Mouse (Mus musculus) midbrain, embryonic 12.5 days (tissue): Measurements from ENCODE around the gene Polr3g. TPM values are rescaled to one million over a fixed set of nuclear protein-coding genes. Genes with fewer than 3 reads are reported as not detected.
"Not testable (repeated sequence)": the region's sequence is repeated elsewhere in the genome, so short reads cannot be mapped to it uniquely, and the experiment has no call there.

Experiments used
- ATAC-seq: fragments of 200-750 bp; cut with Nextera tagmentation; 2 replicates; pipeline ENCODE4 v1.8.0; 2017; ENCODE audit warnings: low read depth, moderate TSS enrichment, moderate library complexity; ENCODE audit not compliant: low FRiP score
- H3K27ac ChIP-seq: fragments of 300-500 bp; sonication (generic); replicated peaks from 2 replicates; pipeline ENCODE4 v1.5.1; 2016; ENCODE audit warnings: mild to moderate bottlenecking
- H3K27me3 ChIP-seq: fragments of 300-500 bp; sonication (generic); 2 replicates; pipeline ENCODE4 v1.6.1; 2016; ENCODE audit warnings: mild to moderate bottlenecking
- H3K36me3 ChIP-seq: fragments of 300-500 bp; sonication (generic); 2 replicates; pipeline ENCODE4 v1.6.1; 2016
- H3K4me1 ChIP-seq: fragments of 300-500 bp; sonication (generic); 2 replicates; pipeline ENCODE4 v1.6.1; 2016
- H3K4me2 ChIP-seq: fragments of 300-500 bp; sonication (generic); replicated peaks from 2 replicates; pipeline ENCODE4 v1.6.1; 2016; ENCODE audit warnings: mild to moderate bottlenecking, moderate library complexity
- H3K4me3 ChIP-seq: fragments of 300-500 bp; sonication (generic); 2 replicates; pipeline ENCODE4 v1.5.1; 2016; ENCODE audit warnings: mild to moderate bottlenecking
- H3K9ac ChIP-seq: fragments of 300-500 bp; sonication (generic); replicated peaks from 2 replicates; pipeline ENCODE4 v1.6.1; 2016; ENCODE audit warnings: mild to moderate bottlenecking, moderate library complexity
- H3K9me3 ChIP-seq: fragments of 300-500 bp; sonication (generic); 2 replicates; pipeline ENCODE4 v1.6.1; 2016; ENCODE audit warnings: mild to moderate bottlenecking
- WGBS: fragments of 180-500 bp; shearing (Covaris S2); methylation state at CpG from one replicate; pipeline ENCODE4 v1.1.7; 2016; 5-methylcytosine and 5-hydroxymethylcytosine counted together
- polyA plus RNA-seq: library from polyadenylated mRNA; unstranded; fragments of >200 nt; fragmentation: Nextera tagmentation; extraction: Ambion mirVana; gene quantifications from 2 replicates; pipeline ENCODE4 v1.2.1, GENCODE M21; 2016

Gene Polr3g
- 8.8 and 10.5 TPM in 2 replicates for polyA plus RNA-seq

DNA sequence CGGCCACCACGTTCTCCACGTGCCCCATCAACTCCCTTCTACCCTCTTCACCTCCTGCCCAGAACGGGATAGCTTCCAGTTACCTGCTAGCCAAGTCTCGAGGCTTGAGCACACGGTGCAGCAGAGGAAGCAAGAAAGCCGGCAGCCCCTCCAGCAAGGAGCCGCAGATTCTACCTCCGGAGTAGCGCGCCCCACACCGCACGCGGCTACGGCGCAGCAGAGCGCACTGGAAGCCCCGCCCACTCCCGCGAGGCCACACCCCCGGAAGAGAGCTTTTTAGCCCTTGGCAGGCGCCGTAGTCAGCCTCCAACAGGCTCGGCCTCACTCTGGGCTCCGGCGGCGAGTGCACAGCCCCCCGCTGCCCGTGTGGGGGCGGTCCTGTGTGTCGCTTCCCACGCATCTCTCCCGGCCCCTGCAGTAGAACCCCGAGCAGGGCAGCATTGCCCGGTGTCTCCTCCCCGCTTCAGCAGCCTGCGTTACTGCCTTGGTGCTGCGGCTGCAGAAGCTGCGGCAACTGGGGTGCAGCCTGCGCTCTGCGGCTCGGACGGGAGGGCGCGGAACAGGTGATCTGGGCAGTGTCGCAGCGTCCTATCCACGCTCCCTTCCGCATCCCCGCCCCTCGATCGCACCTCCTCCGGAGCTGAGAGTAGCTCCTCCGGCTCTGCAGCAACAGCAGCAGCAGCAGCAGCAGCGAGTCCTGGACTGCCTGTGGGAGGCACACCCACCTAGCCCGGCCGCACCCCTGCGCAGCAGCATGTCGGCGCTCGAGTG lies at the start of gene Polr3g, which contains the start of gene Mblac2:
Polr3g (minus strand) TSS at position 239 of the 771 bp plus-strand sequence.
Mblac2 (plus strand) TSS at position 567 of the 771 bp plus-strand sequence.
- Histone ChIP-seq H3K27me3 (peaks cover 5% of the 10 kb centered on the region), H3K4me1 (peaks cover 22% of the 10 kb centered on the region), H3K36me3 (no peaks in the 10 kb centered on the region), H3K9me3 (no peaks in the 10 kb centered on the region), H3K4me2 (peak within 1 kb of the TSS; percentile 98), H3K4me3 (peak within 1 kb of the TSS; percentile 67), H3K27ac (peak within 1 kb of the TSS; percentile 73), H3K9ac (peak within 1 kb of the TSS; percentile 67)
- under 1% methylated on average over 61 of the region's 61 CpGs for WGBS
- ATAC-seq, result peak; percentile 97

DNA sequence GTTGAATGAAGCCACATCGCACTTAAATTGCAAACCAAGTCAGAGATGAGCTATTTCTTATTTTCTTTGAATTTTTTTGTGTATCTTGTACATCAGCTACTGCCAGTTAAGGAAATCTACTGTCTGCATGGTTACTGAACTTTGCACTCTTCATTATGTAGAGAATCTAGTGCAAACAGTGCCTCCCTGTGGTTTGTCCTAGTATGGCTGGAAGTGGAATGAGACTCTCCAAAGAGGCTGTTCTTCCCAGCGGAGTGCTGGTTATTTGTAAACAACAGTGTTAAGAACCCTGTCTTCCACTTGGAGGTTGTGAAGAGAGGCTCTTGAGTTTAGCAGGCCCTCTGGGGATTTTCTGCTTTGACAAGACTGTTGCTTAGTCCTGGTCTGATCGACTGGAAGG lies 49.6 kb upstream of the Polr3g start:
- peak; percentile 53; the same call in 1 of the 2 replicates for ATAC-seq
- WGBS, result 25% methylated on average over 3 of the region's 3 CpGs
- no peaks in the 10 kb centered on the region for H3K4me1 ChIP-seq
- H3K9ac ChIP-seq, result no peak overlapping the region
- H3K36me3 ChIP-seq, result no peaks in the 10 kb centered on the region
- H3K9me3 ChIP-seq, result no peaks in the 10 kb centered on the region
- no peak overlapping the region for H3K27ac ChIP-seq
- no peaks in the 10 kb centered on the region for H3K27me3 ChIP-seq
- H3K4me3 ChIP-seq, result no peak overlapping the region
- H3K4me2 ChIP-seq, result no peak overlapping the region

DNA sequence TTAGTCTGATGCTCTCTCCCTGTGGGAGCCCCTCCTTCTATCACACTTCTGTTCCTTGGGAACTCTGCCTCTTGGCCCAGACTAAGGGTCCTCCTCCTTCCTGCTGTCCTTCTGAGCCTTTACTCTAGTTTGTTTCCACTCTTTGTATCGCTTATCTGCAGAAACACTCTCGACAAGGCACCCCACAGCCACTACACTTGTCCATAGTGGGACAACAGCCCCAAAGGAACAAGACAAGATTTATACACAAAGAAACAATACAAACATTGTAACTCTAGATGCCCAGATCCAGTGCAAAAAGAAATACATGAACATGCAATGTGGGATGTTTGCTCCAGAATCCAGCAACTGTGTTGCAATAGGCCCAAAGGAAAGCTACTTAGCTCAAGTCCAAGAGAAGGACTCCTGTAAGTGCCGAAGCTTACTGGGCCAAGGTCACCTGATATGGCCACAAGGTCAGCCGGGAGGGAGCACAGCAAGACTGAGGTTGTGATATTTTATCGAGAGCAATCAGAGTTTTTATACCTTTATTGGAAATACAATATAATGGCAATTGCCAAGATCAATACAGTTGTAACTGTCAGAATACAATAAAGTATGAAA lies 46.3 kb upstream of the Polr3g start:
- Histone ChIP-seq H3K4me3 (no peak overlapping the region), H3K4me2 (no peak overlapping the region), H3K27ac (no peak overlapping the region), H3K36me3 (no peaks in the 10 kb centered on the region), H3K9ac (no peak overlapping the region), H3K27me3 (no peaks in the 10 kb centered on the region), H3K4me1 (no peaks in the 10 kb centered on the region), H3K9me3 (no peaks in the 10 kb centered on the region)
- ATAC-seq, result no peak
- 88% methylated on average over 5 of the region's 5 CpGs for WGBS

DNA sequence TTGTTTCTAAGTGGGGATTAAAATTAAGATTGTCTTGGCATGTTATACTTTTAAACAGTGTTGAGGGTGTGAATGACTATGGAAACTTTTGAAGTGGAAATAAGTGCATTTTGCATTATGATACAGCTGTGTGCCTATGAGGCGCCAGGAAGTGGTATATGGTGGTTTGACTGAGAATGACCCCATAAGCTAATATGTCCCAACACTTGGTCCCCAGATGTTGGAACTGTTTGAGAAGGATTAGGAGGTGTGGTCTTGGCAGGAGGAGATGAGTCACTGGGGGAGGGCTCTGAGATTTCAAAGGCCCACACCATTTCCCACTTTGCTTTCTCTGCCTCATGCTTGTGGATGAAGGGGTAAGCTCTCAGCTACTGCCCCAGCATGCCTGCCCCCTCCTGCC lies 44.5 kb upstream of the Polr3g start:
- H3K36me3 ChIP-seq, result no peaks in the 10 kb centered on the region
- 97% methylated on average over 1 of the region's 1 CpGs for WGBS
- H3K9ac ChIP-seq, result no peak overlapping the region
- no peaks in the 10 kb centered on the region for H3K9me3 ChIP-seq
- H3K27me3 ChIP-seq, result no peaks in the 10 kb centered on the region
- H3K27ac ChIP-seq, result no peak overlapping the region
- H3K4me3 ChIP-seq, result no peak overlapping the region
- H3K4me1 ChIP-seq, result no peaks in the 10 kb centered on the region
- no peak overlapping the region for H3K4me2 ChIP-seq
- no peak for ATAC-seq

DNA sequence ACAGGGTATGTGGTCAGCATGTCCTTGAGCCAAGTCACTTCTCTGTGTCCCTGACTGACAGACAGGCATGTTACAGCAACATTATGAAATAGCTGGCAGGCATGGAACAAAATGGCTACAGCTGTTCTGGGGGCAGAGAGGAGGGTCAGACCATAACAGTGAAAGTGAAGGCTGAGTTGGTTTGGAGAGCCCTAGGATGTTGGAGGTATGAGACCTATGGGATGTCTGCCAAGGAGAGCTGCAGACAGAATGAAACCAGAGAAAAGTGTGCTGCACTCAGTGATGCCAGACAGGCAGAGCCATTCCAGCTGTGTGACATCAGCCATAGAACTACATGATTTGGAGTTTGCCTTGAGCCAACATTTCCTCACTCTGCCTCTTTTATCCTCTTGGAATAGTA lies 44.1 kb upstream of the Polr3g start:
- no peak for ATAC-seq

DNA sequence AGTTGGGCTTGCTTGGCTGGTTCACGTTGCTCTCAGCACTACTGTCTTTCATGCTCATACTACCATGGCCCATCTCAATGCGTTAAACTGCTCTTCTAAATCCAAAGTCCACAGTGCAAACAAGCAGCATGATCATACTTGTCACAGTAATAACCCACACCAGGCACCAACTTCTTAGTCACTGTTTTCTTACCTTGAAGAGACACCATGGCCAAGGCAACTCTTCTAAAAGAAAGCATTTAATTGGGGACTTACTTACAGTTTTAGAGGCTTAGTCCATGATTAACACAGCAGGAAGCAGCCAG lies 33.2 kb upstream of the Polr3g start:
- H3K4me2 ChIP-seq, result no peak overlapping the region
- H3K4me1 ChIP-seq, result no peaks in the 10 kb centered on the region
- H3K4me3 ChIP-seq, result no peak overlapping the region
- H3K27me3 ChIP-seq, result no peaks in the 10 kb centered on the region
- 38% methylated on average over 2 of the region's 2 CpGs for WGBS
- H3K9ac ChIP-seq, result no peak overlapping the region
- 0 out of 2 replicates have a peak, but pooled peaks cover 2% of the 10 kb centered on the region for H3K9me3 ChIP-seq
- no peak for ATAC-seq
- H3K27ac ChIP-seq, result no peak overlapping the region
- no peaks in the 10 kb centered on the region for H3K36me3 ChIP-seq

More for the DNA sequence above, 44.1 kb upstream of the Polr3g start:
- no peaks in the 10 kb centered on the region for H3K4me1 ChIP-seq
- no peaks in the 10 kb centered on the region for H3K36me3 ChIP-seq
- no peak overlapping the region for H3K9ac ChIP-seq
- H3K27ac ChIP-seq, result no peak overlapping the region
- no peaks in the 10 kb centered on the region for H3K27me3 ChIP-seq
- no peaks in the 10 kb centered on the region for H3K9me3 ChIP-seq
- no peak overlapping the region for H3K4me3 ChIP-seq
- no peak overlapping the region for H3K4me2 ChIP-seq

DNA sequence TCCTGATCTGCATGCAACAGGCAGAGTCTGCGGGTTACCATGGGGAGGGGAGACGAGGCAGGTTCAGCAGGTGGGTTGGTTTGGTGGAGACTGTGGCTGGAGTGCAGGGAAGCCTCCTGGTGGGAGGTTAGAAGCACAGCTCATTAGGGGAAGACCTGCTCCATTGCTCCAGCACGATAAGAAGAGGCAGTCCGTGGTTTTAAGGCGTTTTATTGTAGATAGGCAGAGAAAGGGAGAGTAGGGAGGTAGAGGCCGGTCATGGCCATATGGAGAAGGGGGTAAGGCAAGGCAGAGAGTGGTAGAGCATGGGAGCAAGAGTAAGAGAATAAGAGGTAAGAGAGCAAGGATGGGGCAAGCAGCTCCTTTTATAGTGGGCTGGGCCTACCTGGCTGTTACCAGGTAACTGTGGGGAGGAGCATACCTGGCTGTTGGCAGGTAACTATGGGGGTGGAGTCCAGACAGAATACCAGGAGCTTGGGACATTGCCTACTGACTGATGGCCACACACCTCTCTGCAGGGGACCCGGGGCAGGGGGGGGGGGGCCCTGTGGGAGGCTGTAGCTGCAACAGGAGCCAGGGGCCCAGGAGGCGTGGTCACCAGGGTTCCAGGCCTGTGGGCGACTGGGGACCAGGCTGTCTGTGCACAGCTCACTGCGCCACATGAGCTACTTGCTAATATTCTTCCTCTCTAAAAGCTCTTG lies 32.7 kb upstream of the Polr3g start:
- no peak for ATAC-seq
- Histone ChIP-seq H3K9ac (no peak overlapping the region), H3K36me3 (no peaks in the 10 kb centered on the region), H3K9me3 (0 out of 2 replicates have a peak, but pooled peaks cover 2% of the 10 kb centered on the region), H3K4me3 (no peak overlapping the region), H3K4me2 (no peak overlapping the region), H3K27ac (no peak overlapping the region), H3K27me3 (no peaks in the 10 kb centered on the region), H3K4me1 (no peaks in the 10 kb centered on the region)
- 40% methylated on average over 9 of the region's 10 CpGs for WGBS

DNA sequence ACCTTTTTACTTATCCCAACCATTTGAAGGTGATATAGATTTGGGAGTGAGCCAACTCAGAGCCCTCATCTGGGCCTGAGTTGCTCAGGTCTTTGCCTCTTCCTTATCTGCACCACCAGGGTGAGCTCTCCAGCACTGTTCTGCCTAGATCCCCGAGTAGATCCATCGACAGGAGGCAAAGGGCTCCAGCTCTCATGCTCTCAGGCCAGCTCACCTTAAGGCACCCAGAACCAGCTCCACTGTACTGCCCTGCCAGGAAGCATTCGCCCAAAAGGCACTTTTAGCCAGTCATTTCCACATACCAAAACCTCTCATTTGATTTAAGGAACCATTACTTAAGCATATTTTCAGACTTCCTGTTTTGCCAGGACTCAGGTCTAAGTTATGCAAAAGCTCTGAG lies 30.1 kb upstream of the Polr3g start:
- no peak overlapping the region for H3K4me3 ChIP-seq
- H3K36me3 ChIP-seq, result no peaks in the 10 kb centered on the region
- no peak overlapping the region for H3K9ac ChIP-seq
- H3K9me3 ChIP-seq, result no peaks in the 10 kb centered on the region
- WGBS, result 52% methylated on average over 3 of the region's 3 CpGs
- no peak for ATAC-seq
- H3K27ac ChIP-seq, result no peak overlapping the region
- H3K4me1 ChIP-seq, result no peaks in the 10 kb centered on the region
- H3K4me2 ChIP-seq, result no peak overlapping the region
- no peaks in the 10 kb centered on the region for H3K27me3 ChIP-seq

DNA sequence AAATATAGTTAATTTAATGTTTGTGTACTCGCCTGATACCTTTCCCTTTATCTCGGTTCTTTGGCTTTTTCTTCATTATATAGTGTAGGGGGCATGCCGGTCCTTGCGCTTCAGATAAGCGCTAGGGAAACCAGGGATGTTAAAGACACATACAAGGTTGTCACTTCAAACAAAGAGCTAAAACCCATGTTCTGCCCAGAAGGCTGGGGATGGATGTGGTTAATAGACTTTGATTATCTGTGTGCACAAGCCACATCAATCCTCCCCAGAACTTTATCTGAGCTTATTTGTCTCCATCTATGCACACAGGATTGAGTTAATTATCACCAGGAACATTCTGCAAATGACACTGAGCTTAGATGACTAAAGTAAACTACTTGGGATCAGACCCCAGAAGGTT lies 25.8 kb upstream of the Polr3g start:
- H3K27me3 ChIP-seq, result no peaks in the 10 kb centered on the region
- no peaks in the 10 kb centered on the region for H3K36me3 ChIP-seq
- H3K4me2 ChIP-seq, result no peak overlapping the region
- no peak overlapping the region for H3K9ac ChIP-seq
- no peak overlapping the region for H3K27ac ChIP-seq
- H3K9me3 ChIP-seq, result no peaks in the 10 kb centered on the region
- no peaks in the 10 kb centered on the region for H3K4me1 ChIP-seq
- WGBS, result 84% methylated on average over 5 of the region's 5 CpGs
- H3K4me3 ChIP-seq, result no peak overlapping the region
- no peak for ATAC-seq

DNA sequence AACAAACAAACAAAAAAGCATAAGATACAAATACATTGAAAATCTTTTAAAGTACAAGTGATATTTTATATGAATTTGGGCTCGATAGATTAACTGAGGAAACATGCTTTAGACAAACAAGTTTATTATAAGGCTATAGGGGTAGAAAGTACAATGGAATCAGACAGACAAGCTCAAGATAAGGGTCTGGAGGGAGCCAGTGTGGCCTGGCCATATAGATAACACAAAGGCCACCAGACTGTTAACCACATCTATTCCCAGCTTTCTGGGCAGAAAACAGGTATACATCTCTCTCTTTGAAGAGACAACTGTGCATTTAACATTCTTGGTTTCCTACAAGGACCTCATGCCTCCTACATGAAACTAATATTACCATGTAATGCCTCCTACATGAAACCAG lies 19.5 kb upstream of the Polr3g start:
- no peaks in the 10 kb centered on the region for H3K27me3 ChIP-seq
- no peaks in the 10 kb centered on the region for H3K36me3 ChIP-seq
- no peak overlapping the region for H3K9ac ChIP-seq
- no peak for ATAC-seq
- no peak overlapping the region for H3K4me2 ChIP-seq
- WGBS, result 84% methylated on average over 1 of the region's 1 CpGs
- no peak overlapping the region for H3K27ac ChIP-seq
- H3K9me3 ChIP-seq, result no peaks in the 10 kb centered on the region
- no peaks in the 10 kb centered on the region for H3K4me1 ChIP-seq
- no peak overlapping the region for H3K4me3 ChIP-seq

DNA sequence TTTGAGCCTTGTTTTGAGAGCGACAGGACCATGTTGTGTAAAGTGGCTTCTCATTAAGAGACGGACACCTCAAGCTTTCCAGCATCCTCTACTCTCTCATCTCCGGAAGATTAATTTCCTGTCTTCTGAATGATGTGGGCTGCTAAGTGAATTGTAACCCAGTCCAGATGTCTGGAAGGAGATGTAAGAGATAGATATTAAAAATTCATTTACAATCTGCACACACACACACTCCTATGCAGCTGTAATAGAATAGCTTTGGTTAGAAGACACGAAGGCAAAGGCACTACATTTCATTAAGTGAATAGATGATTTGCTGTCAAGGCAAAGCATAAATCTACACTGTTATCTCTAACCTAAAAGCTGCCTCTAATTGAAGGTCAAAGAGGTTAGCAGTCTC lies 18.3 kb upstream of the Polr3g start:
- H3K9me3 ChIP-seq, result no peaks in the 10 kb centered on the region
- no peak overlapping the region for H3K9ac ChIP-seq
- no peak overlapping the region for H3K4me3 ChIP-seq
- WGBS, result 89% methylated on average over 4 of the region's 4 CpGs
- ATAC-seq, result no peak
- H3K27me3 ChIP-seq, result no peaks in the 10 kb centered on the region
- H3K36me3 ChIP-seq, result no peaks in the 10 kb centered on the region
- no peaks in the 10 kb centered on the region for H3K4me1 ChIP-seq
- H3K27ac ChIP-seq, result no peak overlapping the region
- H3K4me2 ChIP-seq, result no peak overlapping the region

DNA sequence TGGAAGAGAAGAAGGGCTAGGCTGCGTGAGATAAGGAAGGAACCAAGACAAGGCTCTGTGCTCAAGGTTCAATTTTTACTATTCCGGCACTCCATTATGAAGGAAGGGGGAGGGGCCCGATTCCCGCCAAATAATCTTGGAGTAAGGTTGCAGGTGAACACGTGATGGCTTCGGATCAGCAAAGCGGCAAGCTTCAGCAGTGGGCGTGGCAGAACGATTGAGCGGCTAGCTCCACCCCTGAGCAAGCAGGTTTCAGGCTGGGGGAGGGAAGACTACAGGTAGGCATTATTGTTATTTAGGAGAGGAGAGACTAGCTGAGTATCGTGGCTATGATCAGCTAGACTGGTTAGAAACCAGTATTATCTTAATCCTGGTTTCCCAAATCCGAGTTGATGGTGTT lies 17.3 kb upstream of the Polr3g start:
- H3K9me3 ChIP-seq, H3K9ac ChIP-seq, ATAC-seq, H3K4me1 ChIP-seq, H3K27me3 ChIP-seq, H3K4me2 ChIP-seq, H3K36me3 ChIP-seq, H3K27ac ChIP-seq, H3K4me3 ChIP-seq: not testable (repeated sequence)
- WGBS, result 57% methylated on average over 12 of the region's 12 CpGs
